Mouse (Mus musculus): ENCODE measurements around the gene Icam5. TPM values are rescaled to one million over a fixed set of nuclear protein-coding genes. Genes with fewer than 3 reads are reported as not detected.

Gene Icam5
- total RNA-seq, 2 experiments from 2014 or later: 0.10 to 0.20 TPM

Small RNA genes within 50 kb of the gene (microRNA-seq; reads per million reads assigned to microRNA genes)
- gene Mir1900 (not detected), gene Mir7082 (not detected)

Other genes with a start within 250 kb of the Icam5 start
- 100 to 1,000 TPM; 187 to 205 TPM for gene Col5a3, start 217.0 kb upstream of the Icam5 start, total RNA-seq (2021)
- not detected for gene Rdh8, start 213.6 kb upstream of the Icam5 start, total RNA-seq (2021)
- 10 to 100 TPM; 19.1 to 20.4 TPM for gene A230050P20Rik, start 163.4 kb upstream of the Icam5 start, total RNA-seq (2021)
- gene Angptl6, start 152.3 kb upstream of the Icam5 start, total RNA-seq (2021): 1 to 10 TPM; 3.2 to 3.5 TPM
- 10 to 100 TPM; 26.6 to 45.4 TPM for gene Ppan, start 143.9 kb upstream of the Icam5 start, total RNA-seq (2021)
- gene Eif3g, start 133.4 kb upstream of the Icam5 start, total RNA-seq (2021): 100 to 1,000 TPM; 154 to 178 TPM
- gene Dnmt1, start 72.2 kb upstream of the Icam5 start, total RNA-seq (2021): 10 to 100 TPM; 42.9 to 59.7 TPM
- gene S1pr2, start 55.3 kb upstream of the Icam5 start, total RNA-seq (2021): 10 to 100 TPM; 16.5 to 19.2 TPM
- 100 to 1,000 TPM; 122 to 130 TPM for gene Mrpl4, start 29.3 kb upstream of the Icam5 start, total RNA-seq (2021)
- 10 to 100 TPM; 10.7 to 14.8 TPM for gene Icam1, start 16.1 kb upstream of the Icam5 start, total RNA-seq (2021)
- gene Icam4, start 2.7 kb upstream of the Icam5 start, total RNA-seq (2021): 1 to 10 TPM; 1.9 to 2.8 TPM
- not detected for gene Zglp1, start 35.0 kb downstream of the Icam5 start, total RNA-seq (2021)
- gene Gm49373, start 41.0 kb downstream of the Icam5 start, total RNA-seq (2021): under 1 TPM; 0.30 to 0.46 TPM
- gene Fdx1l, start 41.5 kb downstream of the Icam5 start, total RNA-seq (2021): 10 to 100 TPM; 33.8 to 42.2 TPM
- under 1 TPM; 0.60 to 0.82 TPM for gene Gm38431, start 59.9 kb downstream of the Icam5 start, total RNA-seq (2021)
- gene Raver1, start 59.9 kb downstream of the Icam5 start, total RNA-seq (2021): 10 to 100 TPM; 50.0 to 57.1 TPM
- 10 to 100 TPM; 14.6 to 15.2 TPM for gene Tyk2, start 99.2 kb downstream of the Icam5 start, total RNA-seq (2021)
- 100 to 1,000 TPM; 180 to 201 TPM for gene Cdc37, start 117.9 kb downstream of the Icam5 start, total RNA-seq (2021)
- gene Pde4a, start 133.6 kb downstream of the Icam5 start, total RNA-seq (2021): 10 to 100 TPM in 1 of 2 experiments, 1 to 10 TPM in 1; 8.6 to 10.6 TPM
- 10 to 100 TPM; 45.8 to 46.0 TPM for gene Keap1, start 207.3 kb downstream of the Icam5 start, total RNA-seq (2021)
- gene S1pr5, start 216.4 kb downstream of the Icam5 start, total RNA-seq (2021): under 1 TPM in 1 of 2 experiments, not detected in 1; 0.99 TPM
- gene Atg4d, start 233.2 kb downstream of the Icam5 start, total RNA-seq (2021): 10 to 100 TPM; 39.1 to 39.5 TPM

Data from adrenal gland, postnatal 36 days (tissue).